Mouse (Mus musculus): ENCODE measurements around the gene Gm5269. TPM values are rescaled to one million over a fixed set of nuclear protein-coding genes. Genes with fewer than 3 reads are reported as not detected.

Gm5269 gene
- polyA plus RNA-seq, 1 experiment from 2014 or later = not detected

DNA sequence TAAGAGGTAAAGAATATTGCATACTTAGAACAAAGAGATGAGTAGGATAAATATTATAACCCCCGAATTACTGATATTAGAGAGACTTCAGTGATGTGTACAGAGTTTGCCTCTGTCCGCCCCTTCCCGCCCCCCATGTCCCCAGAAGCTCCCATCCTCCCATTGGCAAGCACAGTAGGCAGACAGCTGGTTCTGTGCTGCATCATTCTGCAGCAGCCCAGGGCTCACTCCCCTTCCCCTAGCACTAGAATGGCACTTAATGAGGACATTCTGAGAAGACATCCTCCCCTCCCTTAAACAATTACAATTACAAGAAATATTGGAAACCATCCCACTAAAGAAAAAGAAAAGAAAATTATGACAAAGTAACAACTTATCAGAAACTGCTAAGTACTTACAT is 26.4 kb downstream of the Gm5269 start:
- no peaks in the 10 kb centered on the region for H3K9me3 ChIP-seq (ENCODE audit: control insufficient read depth, low read length)
- no peak for DNase-seq (ENCODE audit: low spot score)
- no peak for ATAC-seq (replicated peaks; ENCODE audit: low FRiP score)
- no peaks in the 10 kb centered on the region for H3K27me3 ChIP-seq (replicated peaks; ENCODE audit: control insufficient read depth, insufficient read depth, low read length)
- H3K4me1 ChIP-seq (replicated peaks; ENCODE audit: control insufficient read depth, insufficient read depth, low read length) = peaks cover 6% of the 10 kb centered on the region
- no peak overlapping the region for H3K4me2 ChIP-seq
- no peak overlapping the region for H3K9ac ChIP-seq (ENCODE audit: low read depth, low read length)
- H3K36me3 ChIP-seq (ENCODE audit: control insufficient read depth, insufficient read depth, low read length) = no peaks in the 10 kb centered on the region
- WGBS = 84% methylated on average over 3 of the region's 3 CpGs
- no peak overlapping the region for H3K27ac ChIP-seq (ENCODE audit: low read depth, low read length)
- H3K4me3 ChIP-seq (ENCODE audit: low read depth, low read length) = no peak overlapping the region

DNA sequence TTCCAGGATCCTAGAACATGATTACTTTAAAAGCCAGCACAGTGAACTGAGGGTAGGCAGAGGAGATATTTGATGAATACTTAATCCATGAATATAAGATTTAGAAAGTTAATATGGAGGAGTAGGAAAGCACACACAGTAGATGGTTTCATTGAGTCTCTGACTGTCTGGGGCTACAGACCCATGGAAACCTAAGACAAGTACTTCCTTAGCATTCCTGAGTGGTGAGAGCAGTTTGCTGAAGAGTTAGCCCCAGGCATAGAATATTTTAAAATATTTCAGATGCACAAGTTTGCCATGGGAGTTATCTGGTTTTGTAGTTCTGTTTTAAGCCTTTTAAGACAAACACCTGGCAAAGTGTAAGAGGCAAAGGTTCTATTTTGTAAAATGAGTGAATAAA is 28.9 kb downstream of the Gm5269 start:
- Histone ChIP-seq H3K9ac (ENCODE audit: low read depth, low read length) (no peak overlapping the region), H3K9me3 (ENCODE audit: control insufficient read depth, low read length) (no peaks in the 10 kb centered on the region), H3K4me2 (no peak overlapping the region), H3K36me3 (ENCODE audit: control insufficient read depth, insufficient read depth, low read length) (no peaks in the 10 kb centered on the region), H3K27ac (ENCODE audit: low read depth, low read length) (no peak overlapping the region), H3K27me3 (replicated peaks; ENCODE audit: control insufficient read depth, insufficient read depth, low read length) (no peaks in the 10 kb centered on the region), H3K4me3 (ENCODE audit: low read depth, low read length) (no peak overlapping the region), H3K4me1 (replicated peaks; ENCODE audit: control insufficient read depth, insufficient read depth, low read length) (peaks cover 3% of the 10 kb centered on the region)
- ATAC-seq (replicated peaks; ENCODE audit: low FRiP score) = no peak
- no peak for DNase-seq (ENCODE audit: low spot score)

DNA sequence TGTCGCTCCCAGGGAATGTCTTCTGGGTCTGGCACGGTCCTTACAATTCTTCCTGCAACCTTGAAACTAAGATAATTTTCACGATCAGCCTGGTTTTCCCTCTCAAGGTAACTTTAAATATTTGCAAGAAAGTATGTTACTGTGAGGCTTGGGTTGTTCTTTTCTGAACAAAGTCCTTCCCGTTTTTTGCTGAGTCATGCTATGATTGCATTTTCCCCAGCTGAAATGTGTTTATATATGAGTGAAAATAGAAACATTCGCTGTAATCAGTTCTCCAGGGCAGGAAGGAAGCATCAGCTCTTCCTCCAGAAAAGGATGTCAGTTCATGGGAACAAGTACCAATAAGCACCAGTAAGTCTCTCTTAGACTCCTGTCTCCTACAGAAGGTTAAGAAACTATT is 29.7 kb downstream of the Gm5269 start:
- H3K36me3 ChIP-seq (ENCODE audit: control insufficient read depth, insufficient read depth, low read length) = no peaks in the 10 kb centered on the region
- peaks cover 2% of the 10 kb centered on the region for H3K4me1 ChIP-seq (replicated peaks; ENCODE audit: control insufficient read depth, insufficient read depth, low read length)
- H3K4me3 ChIP-seq (ENCODE audit: low read depth, low read length) = no peak overlapping the region
- H3K9ac ChIP-seq (ENCODE audit: low read depth, low read length) = no peak overlapping the region
- ATAC-seq (replicated peaks; ENCODE audit: low FRiP score) = 0 out of 2 replicates have a peak, but pooled peaks have one; percentile 20
- no peak overlapping the region for H3K27ac ChIP-seq (ENCODE audit: low read depth, low read length)
- H3K9me3 ChIP-seq (ENCODE audit: control insufficient read depth, low read length) = no peaks in the 10 kb centered on the region
- no peak for DNase-seq (ENCODE audit: low spot score)
- 42% methylated on average over 5 of the region's 5 CpGs for WGBS
- no peak overlapping the region for H3K4me2 ChIP-seq
- H3K27me3 ChIP-seq (replicated peaks; ENCODE audit: control insufficient read depth, insufficient read depth, low read length) = no peaks in the 10 kb centered on the region

DNA sequence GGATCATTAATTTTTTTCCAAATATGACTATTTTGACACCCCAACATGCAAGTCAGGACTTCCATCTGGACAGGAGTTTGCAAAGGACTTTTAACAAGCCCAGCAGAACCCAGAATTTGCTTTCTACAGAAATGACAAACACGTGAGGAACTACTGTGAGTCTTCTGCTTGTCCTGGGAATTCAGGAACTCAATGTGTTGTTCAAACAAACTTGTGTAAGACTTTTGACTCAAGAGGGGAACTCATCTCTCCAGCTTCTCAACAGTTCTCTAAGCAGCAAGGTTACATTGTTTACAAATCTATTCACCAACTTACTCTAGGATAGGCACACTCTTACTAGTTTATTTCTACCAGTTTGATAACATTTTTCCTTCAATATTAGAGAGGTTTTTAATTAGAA is 32.0 kb downstream of the Gm5269 start:
- H3K4me2 ChIP-seq = no peak overlapping the region
- no peaks in the 10 kb centered on the region for H3K9me3 ChIP-seq (ENCODE audit: control insufficient read depth, low read length)
- H3K9ac ChIP-seq (ENCODE audit: low read depth, low read length) = no peak overlapping the region
- H3K4me1 ChIP-seq (replicated peaks; ENCODE audit: control insufficient read depth, insufficient read depth, low read length) = no peaks in the 10 kb centered on the region
- H3K4me3 ChIP-seq (ENCODE audit: low read depth, low read length) = no peak overlapping the region
- no peak for DNase-seq (ENCODE audit: low spot score)
- no peak for ATAC-seq (replicated peaks; ENCODE audit: low FRiP score)
- no peaks in the 10 kb centered on the region for H3K36me3 ChIP-seq (ENCODE audit: control insufficient read depth, insufficient read depth, low read length)
- WGBS = 44% methylated on average over 1 of the region's 1 CpGs
- no peaks in the 10 kb centered on the region for H3K27me3 ChIP-seq (replicated peaks; ENCODE audit: control insufficient read depth, insufficient read depth, low read length)
- no peak overlapping the region for H3K27ac ChIP-seq (ENCODE audit: low read depth, low read length)

DNA sequence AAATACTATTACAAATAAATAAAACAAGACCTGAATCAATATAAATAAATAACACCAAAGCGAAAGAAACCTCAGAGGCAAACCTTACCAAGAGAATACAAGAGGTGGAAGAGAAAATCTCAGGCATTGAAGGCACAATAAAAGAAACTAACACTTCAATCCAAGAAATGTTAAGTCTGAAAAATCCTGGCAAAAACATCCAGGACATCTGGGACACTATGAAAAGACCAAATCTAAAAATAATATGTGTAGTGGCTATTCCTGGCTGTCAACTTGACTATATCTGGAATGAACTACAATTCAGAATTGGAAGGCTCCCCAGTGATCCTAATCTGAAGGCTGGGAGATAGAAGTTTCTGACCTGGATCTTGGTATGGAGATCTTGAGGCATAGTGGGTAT is 44.6 kb downstream of the Gm5269 start:
- peaks cover 2% of the 10 kb centered on the region; the same call in 1 of the 2 replicates for H3K9me3 ChIP-seq (ENCODE audit: control insufficient read depth, low read length)
- H3K36me3 ChIP-seq (ENCODE audit: control insufficient read depth, insufficient read depth, low read length) = no peaks in the 10 kb centered on the region
- DNase-seq (ENCODE audit: low spot score) (no peak), ATAC-seq (replicated peaks; ENCODE audit: low FRiP score) (no peak)
- no peaks in the 10 kb centered on the region for H3K27me3 ChIP-seq (replicated peaks; ENCODE audit: control insufficient read depth, insufficient read depth, low read length)
- H3K4me2 ChIP-seq = no peak overlapping the region
- no peak overlapping the region for H3K9ac ChIP-seq (ENCODE audit: low read depth, low read length)
- 71% methylated on average over 1 of the region's 1 CpGs for WGBS
- no peak overlapping the region for H3K4me3 ChIP-seq (ENCODE audit: low read depth, low read length)
- no peak overlapping the region for H3K27ac ChIP-seq (ENCODE audit: low read depth, low read length)
- no peaks in the 10 kb centered on the region for H3K4me1 ChIP-seq (replicated peaks; ENCODE audit: control insufficient read depth, insufficient read depth, low read length)

Other genes with a start within 250 kb of the Gm5269 start
- gene Wdr75, start 95.1 kb downstream of the Gm5269 start, polyA plus RNA-seq (2014; fragmentation: Nextera tagmentation; extraction: Ambion mirVana) = 112 and 114 TPM in 2 replicates
- gene Slc40a1, start 36.2 kb upstream of the Gm5269 start, polyA plus RNA-seq (2014; fragmentation: Nextera tagmentation; extraction: Ambion mirVana) = 83.4 and 99.7 TPM in 2 replicates
- gene Dnah7b, start 176.0 kb upstream of the Gm5269 start, polyA plus RNA-seq (2014; fragmentation: Nextera tagmentation; extraction: Ambion mirVana) = 0.90 and 1.0 TPM in 2 replicates